Mouse (Mus musculus) frontal cortex, adult 2 months (tissue): Measurements from ENCODE around the gene Stk31. TPM values are rescaled to one million over a fixed set of nuclear protein-coding genes. Genes with fewer than 3 reads are reported as not detected.

ENCODE experiments used
- polyA plus RNA-seq: library from polyadenylated mRNA; depleted of rRNA; stranded (reverse); fragments of >200 nt; gene quantifications from 2 replicates; pipeline ENCODE4 v1.2.3, GENCODE M21; 2012; rRNA removed

The Stk31 gene
- polyA plus RNA-seq, 1 experiment: 0.08 TPM

Other genes starting within 250 kb of the Stk31 start
- 0.06 and 0.13 TPM in 2 replicates for gene Igf2bp3, start 180.6 kb upstream of the Stk31 start, polyA plus RNA-seq
- gene Tra2a, start 131.6 kb upstream of the Stk31 start, polyA plus RNA-seq: 122 and 139 TPM in 2 replicates
- 11.3 and 12.0 TPM in 2 replicates for gene Ccdc126, start 76.3 kb upstream of the Stk31 start, polyA plus RNA-seq
- 1.4 and 1.8 TPM in 2 replicates for gene Fam221a, start 27.9 kb upstream of the Stk31 start, polyA plus RNA-seq